Mouse (Mus musculus) hindbrain, embryonic 10.5 days (tissue): ENCODE results near the gene 1810062G17Rik. TPM values are rescaled to one million over a fixed set of nuclear protein-coding genes. Genes with fewer than 3 reads are reported as not detected.

Experiments
- DNase-seq: peaks from one replicate; pipeline ENCODE4 v3.0.0-alpha.2; 2017; ENCODE audit warnings: low spot score
- H3K27ac ChIP-seq: fragments of 300-500 bp; sonication (generic); 2 replicates; pipeline ENCODE4 v1.5.1; 2016; ENCODE audit warnings: mild to moderate bottlenecking, moderate library complexity
- H3K27me3 ChIP-seq: fragments of 300-500 bp; sonication (generic); 2 replicates; pipeline ENCODE4 v1.6.1; 2016; ENCODE audit warnings: mild to moderate bottlenecking; ENCODE audit not compliant: poor library complexity, insufficient read depth, severe bottlenecking
- H3K36me3 ChIP-seq: fragments of 300-500 bp; sonication (generic); 2 replicates; pipeline ENCODE4 v1.6.1; 2016; ENCODE audit warnings: mild to moderate bottlenecking, moderate library complexity
- H3K4me1 ChIP-seq: fragments of 300-500 bp; sonication (generic); replicated peaks from 2 replicates; pipeline ENCODE4 v1.6.1; 2016; ENCODE audit warnings: mild to moderate bottlenecking
- H3K4me3 ChIP-seq: fragments of 300-500 bp; sonication (generic); 2 replicates; pipeline ENCODE4 v1.5.1; 2016; ENCODE audit warnings: mild to moderate bottlenecking, moderate library complexity
- H3K9me3 ChIP-seq: fragments of 300-500 bp; sonication (generic); 2 replicates; pipeline ENCODE4 v1.6.1; 2016; ENCODE audit warnings: mild to moderate bottlenecking, moderate library complexity
- WGBS: fragments of 180-500 bp; shearing (Covaris S2); methylation state at CpG from one replicate; pipeline ENCODE4 v1.1.7; 2016; 5-methylcytosine and 5-hydroxymethylcytosine counted together
- polyA plus RNA-seq: library from polyadenylated mRNA; unstranded; fragments of >200 nt; fragmentation: Nextera tagmentation; extraction: Ambion mirVana; gene quantifications from 2 replicates; pipeline ENCODE4 v1.2.1, GENCODE M21; 2016

Gene 1810062G17Rik
- polyA plus RNA-seq, 1 experiment from 2014 or later: 0.63 TPM

DNA sequence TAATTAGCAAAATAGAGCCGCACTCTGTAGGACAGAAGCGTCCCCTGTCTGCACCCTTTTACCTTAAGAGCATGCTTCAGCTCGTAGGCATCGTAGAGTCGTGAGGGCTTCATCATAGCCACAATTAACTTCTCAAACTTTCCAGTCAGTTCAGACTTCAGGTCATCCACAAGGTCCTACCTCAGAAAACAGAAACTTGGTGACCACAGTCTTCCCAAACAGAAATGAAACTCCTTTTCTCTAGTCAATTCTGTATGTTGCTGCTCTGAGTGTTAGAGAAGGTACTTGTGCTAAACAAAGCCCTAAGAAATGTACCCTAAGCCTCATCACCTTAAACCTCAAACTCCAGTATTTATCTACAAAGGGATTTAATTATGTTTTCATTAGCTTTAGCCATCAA, 13.9 kb upstream of the 1810062G17Rik start:
- H3K27ac ChIP-seq: no peak overlapping the region
- peaks cover 3% of the 10 kb centered on the region; the same call in 1 of the 2 replicates for H3K36me3 ChIP-seq
- H3K9me3 ChIP-seq: no peaks in the 10 kb centered on the region
- H3K27me3 ChIP-seq: no peaks in the 10 kb centered on the region
- DNase-seq: no peak
- H3K4me3 ChIP-seq: no peak overlapping the region
- WGBS: 93% methylated on average over 5 of the region's 5 CpGs
- no peaks in the 10 kb centered on the region for H3K4me1 ChIP-seq

DNA sequence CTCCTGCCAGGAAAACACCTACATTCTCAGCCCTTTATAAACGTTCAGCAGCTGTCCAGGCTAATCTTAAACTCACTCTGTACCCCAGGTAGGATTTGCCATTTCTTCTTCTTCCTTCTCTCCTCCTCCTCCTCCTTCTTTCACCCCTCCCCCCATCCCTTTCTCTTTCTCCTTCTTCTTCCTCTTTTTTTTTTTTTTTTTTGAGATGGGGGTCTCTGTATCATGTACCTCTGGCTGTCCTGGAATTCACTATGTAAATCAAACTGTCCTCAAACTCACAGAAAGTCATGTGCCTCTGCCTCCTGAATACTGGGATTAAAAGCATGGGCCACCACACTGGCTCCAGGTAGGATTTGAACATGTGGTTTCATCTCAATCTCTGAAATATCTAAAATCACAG, 13.4 kb upstream of the 1810062G17Rik start:
- Histone ChIP-seq H3K27me3 (no peaks in the 10 kb centered on the region), H3K36me3 (no peaks in the 10 kb centered on the region), H3K9me3 (no peaks in the 10 kb centered on the region), H3K27ac (no peak overlapping the region), H3K4me3 (no peak overlapping the region), H3K4me1 (no peaks in the 10 kb centered on the region)
- no peak for DNase-seq
- 43% methylated on average over 1 of the region's 1 CpGs for WGBS

- no peaks in the 10 kb centered on the region for H3K36me3 ChIP-seq
Measured at GRCm38 (mm10) chr3:36465538-36465937, 10.2 kb upstream of the 1810062G17Rik start.

DNA sequence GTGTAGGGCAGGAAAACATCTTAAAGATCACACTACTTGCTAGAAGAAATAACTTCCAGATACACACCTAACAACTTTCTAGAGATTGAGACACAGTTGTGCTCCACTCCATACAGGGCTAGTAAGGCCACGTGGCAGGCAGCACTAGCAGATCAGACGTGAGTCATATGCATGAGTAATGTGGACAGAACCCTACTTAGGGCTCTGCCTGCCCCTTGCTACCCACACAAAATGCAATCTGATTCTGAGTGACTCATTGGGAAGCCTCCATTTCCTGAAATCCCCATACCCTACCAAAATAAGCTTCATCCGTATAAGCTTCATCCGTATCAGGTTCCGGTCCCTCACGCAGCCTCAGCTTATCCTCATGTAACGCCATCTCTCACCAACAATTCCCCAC, 8.1 kb upstream of the 1810062G17Rik start:
- Histone ChIP-seq H3K9me3 (no peaks in the 10 kb centered on the region), H3K4me3 (no peak overlapping the region), H3K27me3 (no peaks in the 10 kb centered on the region), H3K4me1 (no peaks in the 10 kb centered on the region), H3K36me3 (no peaks in the 10 kb centered on the region), H3K27ac (no peak overlapping the region)
- 93% methylated on average over 7 of the region's 7 CpGs for WGBS
- no peak for DNase-seq

More at GRCm38 (mm10) chr3:36465538-36465937, 10.2 kb upstream of the 1810062G17Rik start:
- WGBS: 67% methylated on average over 7 of the region's 7 CpGs
- Histone ChIP-seq H3K4me3 (no peak overlapping the region), H3K27me3 (no peaks in the 10 kb centered on the region), H3K4me1 (no peaks in the 10 kb centered on the region), H3K27ac (no peak overlapping the region), H3K9me3 (no peaks in the 10 kb centered on the region)
- no peak for DNase-seq

GRCm38 (mm10) chr3:36468871-36469270, 6.9 kb upstream of the 1810062G17Rik start:
- Histone ChIP-seq H3K4me3 (no peak overlapping the region), H3K27ac (no peak overlapping the region), H3K27me3 (no peaks in the 10 kb centered on the region), H3K36me3 (no peaks in the 10 kb centered on the region), H3K4me1 (no peaks in the 10 kb centered on the region), H3K9me3 (no peaks in the 10 kb centered on the region)
- DNase-seq: no peak
- WGBS: 51% methylated on average over 2 of the region's 2 CpGs

- H3K4me3 ChIP-seq: no peak overlapping the region
- WGBS: 74% methylated on average over 4 of the region's 4 CpGs
- H3K36me3 ChIP-seq: no peaks in the 10 kb centered on the region
- no peak for DNase-seq
- no peaks in the 10 kb centered on the region for H3K9me3 ChIP-seq
- H3K27ac ChIP-seq: no peak overlapping the region
- H3K27me3 ChIP-seq: peaks cover 5% of the 10 kb centered on the region; the same call in 1 of the 2 replicates
- peaks cover 21% of the 10 kb centered on the region for H3K4me1 ChIP-seq
Measured at GRCm38 (mm10) chr3:36471856-36472255, 3.9 kb upstream of the 1810062G17Rik start.

DNA sequence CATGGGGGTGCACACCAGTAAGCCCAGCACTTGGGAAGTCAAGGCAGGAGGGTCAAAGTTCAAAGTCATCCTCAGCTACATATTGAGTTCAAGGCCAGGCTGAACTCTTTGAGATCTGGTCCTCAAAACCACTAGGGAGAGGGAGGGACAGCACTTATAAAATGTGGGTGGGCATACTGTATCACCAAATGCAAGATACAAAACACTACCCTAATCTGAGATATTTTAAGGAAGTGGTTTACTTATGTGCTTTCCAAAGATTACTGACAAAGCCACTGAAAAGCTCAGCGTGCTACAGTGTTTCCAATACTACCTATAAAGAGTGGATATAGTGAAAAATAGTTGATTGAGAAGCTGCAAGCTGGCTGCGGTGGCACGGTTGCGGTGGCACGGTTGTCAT, 2.5 kb upstream of the 1810062G17Rik start:
- Histone ChIP-seq H3K9me3 (no peaks in the 10 kb centered on the region), H3K27ac (no peak overlapping the region), H3K4me3 (no peak overlapping the region), H3K4me1 (peaks cover 22% of the 10 kb centered on the region), H3K36me3 (no peaks in the 10 kb centered on the region), H3K27me3 (peaks cover 18% of the 10 kb centered on the region; the same call in 1 of the 2 replicates)
- DNase-seq: no peak
- WGBS: 96% methylated on average over 5 of the region's 5 CpGs

- H3K36me3 ChIP-seq: no peaks in the 10 kb centered on the region
- H3K4me1 ChIP-seq: peaks cover 30% of the 10 kb centered on the region
- no peak overlapping the region for H3K27ac ChIP-seq
- H3K4me3 ChIP-seq: peak overlapping the region; percentile 68
- no peaks in the 10 kb centered on the region for H3K9me3 ChIP-seq
- H3K27me3 ChIP-seq: peaks cover 18% of the 10 kb centered on the region; the same call in 1 of the 2 replicates
- no peak for DNase-seq
- 77% methylated on average over 5 of the region's 5 CpGs for WGBS
Measured at GRCm38 (mm10) chr3:36474421-36474820, 1.3 kb upstream of the 1810062G17Rik start.

GRCm38 (mm10) chr3:36474938-36475483, 726 bp upstream of the 1810062G17Rik start:
- H3K4me3 ChIP-seq: peak overlapping the region; percentile 68

GRCm38 (mm10) chr3:36476261-36477155, 771 bp downstream of the 1810062G17Rik start:
- Histone ChIP-seq H3K9me3 (no peaks in the 10 kb centered on the region), H3K27ac (peak overlapping the region; percentile 86), H3K4me3 (peak overlapping the region; percentile 68), H3K27me3 (peaks cover 18% of the 10 kb centered on the region; the same call in 1 of the 2 replicates), H3K4me1 (peaks cover 41% of the 10 kb centered on the region), H3K36me3 (no peaks in the 10 kb centered on the region)
- WGBS: 37% methylated on average over 20 of the region's 20 CpGs
- DNase-seq: no peak

More at GRCm38 (mm10) chr3:36474938-36475483, 726 bp upstream of the 1810062G17Rik start:
- 3% methylated on average over 24 of the region's 24 CpGs for WGBS
- no peaks in the 10 kb centered on the region for H3K9me3 ChIP-seq
- peaks cover 18% of the 10 kb centered on the region; the same call in 1 of the 2 replicates for H3K27me3 ChIP-seq
- H3K36me3 ChIP-seq: no peaks in the 10 kb centered on the region
- H3K4me1 ChIP-seq: peaks cover 30% of the 10 kb centered on the region
- peak overlapping the region; percentile 86 for H3K27ac ChIP-seq
- DNase-seq: no peak

DNA sequence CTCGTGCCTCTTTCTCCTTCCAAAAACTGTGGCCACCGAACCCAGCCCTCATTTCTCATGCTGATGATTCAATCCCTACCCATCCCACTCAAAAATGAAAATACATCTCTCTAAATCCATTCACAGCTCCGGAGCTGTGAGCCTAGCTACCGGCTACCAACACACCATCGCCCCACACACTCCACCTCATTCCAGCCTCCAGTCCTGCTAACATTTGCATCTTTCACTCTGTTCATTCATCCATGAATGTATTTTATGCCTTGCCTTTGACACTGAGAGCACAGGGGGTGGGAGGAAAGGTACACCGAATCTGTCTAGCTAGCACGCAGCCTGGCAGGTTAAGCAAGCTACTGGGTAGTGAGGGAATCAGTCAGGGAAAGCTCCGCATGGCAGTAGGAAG, 3.0 kb downstream of the 1810062G17Rik start:
- Histone ChIP-seq H3K4me3 (no peak overlapping the region), H3K27ac (no peak overlapping the region), H3K36me3 (no peaks in the 10 kb centered on the region), H3K27me3 (peaks cover 18% of the 10 kb centered on the region; the same call in 1 of the 2 replicates), H3K4me1 (peaks cover 52% of the 10 kb centered on the region), H3K9me3 (no peaks in the 10 kb centered on the region)
- 81% methylated on average over 8 of the region's 8 CpGs for WGBS
- no peak for DNase-seq

DNA sequence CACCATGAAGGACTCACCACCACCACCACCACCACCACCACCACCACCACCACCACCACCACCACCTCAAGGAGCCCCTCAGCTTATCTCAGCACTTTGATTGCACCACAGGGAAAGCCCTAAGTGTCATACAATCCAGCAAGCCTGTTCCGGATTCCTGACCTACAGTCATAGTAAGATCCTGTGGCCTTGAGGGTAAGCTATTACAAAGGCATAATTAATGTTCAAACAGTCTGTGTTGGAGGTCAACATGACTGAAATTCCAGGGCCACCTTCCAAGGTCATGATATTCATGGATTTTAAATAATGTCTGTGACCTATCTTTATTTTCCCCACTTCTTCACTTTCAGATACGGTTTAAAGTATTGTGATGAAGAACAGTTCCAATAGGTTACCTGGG, 4.7 kb downstream of the 1810062G17Rik start:
- no peak overlapping the region for H3K4me3 ChIP-seq
- no peak overlapping the region for H3K27ac ChIP-seq
- peaks cover 18% of the 10 kb centered on the region; the same call in 1 of the 2 replicates for H3K27me3 ChIP-seq
- no peak for DNase-seq
- 77% methylated on average over 2 of the region's 2 CpGs for WGBS
- H3K4me1 ChIP-seq: peaks cover 45% of the 10 kb centered on the region
- H3K36me3 ChIP-seq: no peaks in the 10 kb centered on the region
- H3K9me3 ChIP-seq: no peaks in the 10 kb centered on the region

- Histone ChIP-seq H3K27ac (peak overlapping the region; percentile 87), H3K36me3 (no peaks in the 10 kb centered on the region), H3K4me3 (peak overlapping the region; percentile 11; the same call in 1 of the 2 replicates), H3K27me3 (peaks cover 14% of the 10 kb centered on the region; the same call in 1 of the 2 replicates), H3K4me1 (peaks cover 36% of the 10 kb centered on the region), H3K9me3 (no peaks in the 10 kb centered on the region)
- 4% methylated on average over 11 of the region's 11 CpGs for WGBS
- DNase-seq: peak; percentile 64
Measured at GRCm38 (mm10) chr3:36481776-36482193, 6.0 kb downstream of the 1810062G17Rik start.
